Mouse (Mus musculus) spleen, adult 18-20 months (tissue): ENCODE measurements around the gene Apob.
"Not testable (repeated sequence)": the region's sequence is repeated elsewhere in the genome, so short reads cannot be mapped to it uniquely, and the experiment has no call there.

Source experiments
- DNase-seq, 2 experiments: peaks; one replicate each; pipeline ENCODE4 v3.0.0; 2022; ENCODE audit warnings: mixed read lengths in 2 of 2

Gene Apob

DNA sequence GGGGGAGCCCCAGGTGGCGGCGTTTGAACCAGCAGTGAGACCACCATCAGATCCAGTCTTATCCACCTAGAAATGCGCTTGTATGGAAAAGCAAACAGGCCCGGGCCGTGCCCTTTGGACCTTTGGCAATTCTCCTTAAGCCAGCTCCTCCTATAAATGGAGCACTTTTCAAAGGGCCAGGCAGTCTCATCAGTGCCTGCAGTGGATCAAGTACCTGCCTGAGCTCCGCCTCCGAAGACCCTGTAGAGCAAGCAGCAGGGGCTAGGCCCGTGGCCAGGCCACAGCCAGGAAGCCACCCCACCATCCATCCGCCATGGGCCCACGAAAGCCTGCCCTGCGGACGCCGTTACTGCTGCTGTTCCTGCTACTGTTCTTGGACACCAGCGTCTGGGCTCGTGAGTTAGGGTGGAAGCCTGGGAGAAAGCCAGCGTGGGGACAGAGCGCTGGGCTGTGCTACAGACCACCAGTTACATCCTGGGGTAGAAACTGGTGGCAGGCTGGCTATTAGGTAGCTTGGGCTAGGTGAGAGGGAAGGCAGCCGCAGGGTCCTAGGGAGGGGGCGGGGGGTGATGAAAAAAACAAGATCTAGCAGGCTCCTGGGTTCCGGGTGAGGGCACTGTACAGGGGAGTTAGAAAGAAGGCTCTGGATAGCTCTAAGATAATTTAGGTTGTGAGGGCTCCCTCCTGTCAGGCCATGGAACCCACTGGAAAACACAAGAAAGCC is at the start of gene Apob:
Gene Apob (plus strand): TSS at position 183 of the 724 bp plus-strand sequence.
- no peak for DNase-seq

DNA sequence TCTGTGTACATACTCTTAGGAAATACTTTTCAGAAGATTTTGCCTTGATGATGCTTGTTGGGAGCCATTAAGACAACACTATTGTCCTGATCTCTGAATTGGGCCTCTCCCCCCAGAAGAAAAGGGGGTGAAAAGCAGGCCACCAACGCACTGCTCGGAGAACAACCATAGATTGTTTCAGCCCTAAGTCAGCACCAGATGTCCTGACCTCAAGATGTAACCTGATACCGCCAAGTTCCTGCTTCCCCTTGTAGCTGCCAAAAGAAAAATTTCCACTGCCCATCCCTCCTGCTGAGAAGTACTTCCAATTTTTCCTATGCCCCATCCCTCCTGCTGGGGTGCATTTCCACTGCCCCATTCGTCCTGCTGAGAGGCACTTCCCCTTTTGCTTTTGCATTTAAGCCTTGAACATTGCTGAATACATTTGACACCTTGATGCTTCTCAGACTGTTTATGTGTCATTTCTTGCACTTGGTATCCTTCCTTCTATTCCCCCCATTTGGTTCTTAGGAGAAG is 45.0 kb upstream of the Apob start:
- DNase-seq = no peak

GRCm38 (mm10) chr12:7950098-7950745 is 27.2 kb upstream of the Apob start:
- DNase-seq = no peak

DNA sequence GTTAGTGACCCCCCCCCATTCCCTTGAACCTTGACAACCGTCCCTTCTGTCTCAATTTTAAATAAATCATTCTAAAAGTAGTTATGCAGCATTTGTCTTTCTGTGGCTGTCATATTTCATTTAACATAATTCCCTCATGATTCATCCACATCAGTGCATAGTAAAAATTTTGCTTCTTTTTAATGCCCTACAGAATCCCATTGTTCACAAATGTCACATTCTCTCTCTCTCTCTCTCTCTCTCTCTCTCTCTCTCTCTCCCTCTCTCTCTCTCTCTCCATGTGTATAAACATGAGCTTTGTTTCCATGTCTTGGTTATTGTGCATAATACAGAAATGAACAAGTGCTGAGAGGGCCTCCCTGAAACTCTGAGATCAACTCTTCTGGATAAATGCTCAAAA is 18.6 kb upstream of the Apob start:
- no peak for DNase-seq

DNA sequence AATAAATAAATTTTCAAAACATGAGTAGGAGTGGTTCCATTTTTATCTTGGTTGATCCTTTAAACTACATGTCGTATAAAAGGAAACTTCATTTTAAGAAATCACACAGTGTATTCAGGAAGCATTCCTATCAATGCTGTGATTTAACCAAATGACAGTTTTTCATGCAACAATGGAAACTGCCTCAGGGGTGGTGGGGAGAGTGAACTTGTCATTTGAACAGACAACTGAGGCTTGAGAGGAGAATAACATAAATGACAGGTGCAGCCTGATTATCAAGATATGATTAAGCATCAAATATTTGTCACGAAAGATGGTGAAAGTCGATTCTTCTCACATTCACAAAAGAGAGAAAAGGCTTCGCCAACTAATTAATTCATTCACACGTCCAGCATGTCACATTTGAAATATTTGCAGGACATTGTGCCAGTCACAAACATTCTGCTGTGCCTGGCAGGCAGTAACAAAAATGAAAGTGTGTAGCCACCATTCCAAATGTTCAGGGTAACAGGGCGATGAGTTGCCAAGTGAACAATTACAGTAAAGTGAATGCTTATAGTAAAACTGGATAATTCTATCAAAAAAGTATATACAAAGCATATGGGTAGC is 18.0 kb upstream of the Apob start:
- DNase-seq = no peak

DNA sequence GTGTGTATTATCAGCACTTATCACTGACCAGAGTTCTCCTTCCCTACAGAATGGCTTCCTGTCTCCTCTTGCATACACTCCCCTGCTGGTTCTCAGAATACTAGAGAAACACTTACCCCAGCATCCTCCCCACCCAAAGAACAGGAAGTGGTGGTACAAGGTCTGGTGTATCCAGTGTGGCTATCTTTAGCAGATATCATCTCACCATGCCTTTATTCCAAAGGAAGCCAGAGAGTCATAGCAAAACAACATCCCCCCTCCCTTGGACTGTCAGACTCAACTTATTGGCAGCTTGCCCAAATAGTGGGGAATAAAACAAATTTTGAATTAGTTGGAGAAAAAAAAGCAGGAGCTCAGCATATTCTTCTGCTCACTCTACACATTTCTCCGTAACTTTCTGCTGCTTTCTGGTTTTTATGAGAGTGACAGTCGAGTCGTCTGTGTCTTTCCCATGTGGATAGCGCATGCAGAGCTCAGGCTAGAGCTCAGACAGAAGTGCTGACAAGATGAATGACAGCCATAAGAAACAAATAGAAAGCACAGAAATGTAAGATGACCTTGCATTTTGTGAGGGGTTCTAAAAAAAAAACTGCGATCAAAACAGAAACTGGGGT is 15.0 kb upstream of the Apob start:
- DNase-seq = no peak

GRCm38 (mm10) chr12:7967221-7967620 is 10.2 kb upstream of the Apob start:
- no peak for DNase-seq

DNA sequence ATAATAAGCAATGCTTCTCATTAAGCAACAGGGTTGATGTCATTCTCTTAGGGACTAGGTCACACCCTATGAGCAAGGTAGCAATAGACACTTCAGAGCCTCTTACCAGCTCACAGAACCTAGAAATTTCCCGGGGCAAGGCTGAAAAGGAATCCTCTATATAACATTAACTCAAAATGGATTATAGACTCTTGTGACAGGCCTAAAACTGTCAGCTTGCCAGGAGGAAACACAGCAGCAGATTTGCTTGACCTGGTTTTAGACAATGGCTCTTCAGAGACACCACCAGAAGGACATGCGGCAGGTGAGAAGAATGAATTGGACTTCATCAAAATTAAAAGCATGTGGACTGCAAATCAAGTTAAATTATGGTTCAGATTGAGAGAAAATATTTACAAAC is 7.1 kb upstream of the Apob start:
- DNase-seq = no peak

- no peak for DNase-seq
These were observed 6.6 kb upstream of the Apob start for GRCm38 (mm10) chr12:7970817-7971216.

GRCm38 (mm10) chr12:7971736-7972135 is 5.7 kb upstream of the Apob start:
- DNase-seq = no peak

DNA sequence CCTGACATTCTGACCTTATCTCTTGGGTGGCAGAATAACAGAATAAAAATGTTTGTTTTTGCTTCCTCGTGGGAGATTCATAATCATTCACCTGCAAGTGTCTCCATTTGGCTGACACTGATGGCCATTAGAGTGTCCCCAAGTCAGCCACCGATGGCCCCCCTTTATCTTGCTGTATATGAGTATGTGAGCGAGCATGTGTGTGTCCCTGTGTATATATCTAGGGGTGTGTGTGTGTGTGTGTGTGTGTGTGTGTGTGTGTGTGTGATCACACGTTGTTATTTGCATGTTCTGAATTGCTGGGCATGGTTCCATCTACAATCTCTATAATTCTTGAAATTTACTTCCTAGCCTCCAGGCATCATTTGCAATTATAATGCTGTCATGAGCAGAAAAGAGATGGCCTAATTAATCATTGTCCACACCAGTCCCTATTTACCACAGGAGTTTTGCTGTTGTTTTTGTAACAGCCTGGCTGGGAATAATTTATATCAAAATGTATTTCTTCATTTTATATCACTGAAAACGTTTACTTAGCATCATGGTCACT is 3.6 kb upstream of the Apob start:
- no peak for DNase-seq

DNA sequence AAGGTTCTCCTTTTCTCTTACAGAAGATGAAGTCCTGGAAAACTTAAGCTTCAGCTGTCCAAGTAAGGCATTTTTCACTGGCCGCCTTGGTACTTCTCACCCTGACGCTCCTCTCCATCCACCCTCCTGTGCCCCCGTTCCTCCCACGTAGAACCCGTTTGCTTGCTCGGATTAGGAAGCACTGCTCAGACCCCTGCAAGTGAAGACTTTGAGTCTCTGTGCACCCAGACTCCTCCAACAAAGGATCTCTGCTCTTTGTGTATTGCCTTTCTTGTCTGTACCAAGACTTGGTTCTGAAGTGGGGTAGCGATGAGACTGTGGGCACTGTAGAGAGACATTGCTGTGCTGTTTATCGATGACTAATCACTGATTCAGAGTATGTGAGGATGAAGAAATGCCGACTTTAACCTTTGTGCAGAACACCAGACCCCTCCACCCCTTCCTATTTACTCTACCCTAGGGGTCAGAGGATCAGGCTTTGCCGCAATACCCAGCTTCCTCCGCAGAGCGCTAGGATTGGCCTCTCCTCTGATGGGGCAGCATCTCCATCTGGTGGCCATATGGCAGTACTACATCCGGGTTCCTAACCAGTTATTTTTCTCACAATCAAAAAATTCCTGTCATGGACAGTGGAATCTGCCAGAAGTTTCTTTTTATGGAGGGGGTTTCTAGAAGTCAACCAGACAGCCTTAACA is 889 bp downstream of the Apob start:
- DNase-seq = peak in 1 of 2 experiments; percentile 40

GRCm38 (mm10) chr12:7984411-7984810 is 7.0 kb downstream of the Apob start:
- DNase-seq = no peak

- DNase-seq = peak in 1 of 2 experiments; percentile 25
These were observed 13.4 kb downstream of the Apob start for GRCm38 (mm10) chr12:7990804-7991203.

DNA sequence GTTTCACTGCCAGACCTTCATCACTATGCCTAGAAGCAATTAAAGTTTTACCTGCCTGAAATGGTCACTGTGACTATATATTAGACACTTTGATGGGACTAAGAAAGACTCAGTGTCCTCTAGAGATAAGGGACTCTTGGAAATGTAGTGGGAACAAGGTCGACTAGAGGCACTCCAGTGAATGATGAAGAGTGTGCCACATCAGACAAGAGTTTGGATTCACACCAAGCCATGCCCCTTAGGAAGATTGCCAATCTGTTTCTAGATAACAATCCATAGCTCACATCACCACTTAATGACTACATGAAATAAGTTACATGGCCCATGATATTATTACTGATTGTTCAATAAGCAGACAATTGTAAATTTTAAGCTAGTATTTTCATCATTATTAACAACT is 14.1 kb downstream of the Apob start:
- no peak for DNase-seq

GRCm38 (mm10) chr12:8020931-8021330 is 43.5 kb downstream of the Apob start:
- DNase-seq = no peak

GRCm38 (mm10) chr12:8029520-8029919 is 52.1 kb downstream of the Apob start:
- DNase-seq = no peak

DNA sequence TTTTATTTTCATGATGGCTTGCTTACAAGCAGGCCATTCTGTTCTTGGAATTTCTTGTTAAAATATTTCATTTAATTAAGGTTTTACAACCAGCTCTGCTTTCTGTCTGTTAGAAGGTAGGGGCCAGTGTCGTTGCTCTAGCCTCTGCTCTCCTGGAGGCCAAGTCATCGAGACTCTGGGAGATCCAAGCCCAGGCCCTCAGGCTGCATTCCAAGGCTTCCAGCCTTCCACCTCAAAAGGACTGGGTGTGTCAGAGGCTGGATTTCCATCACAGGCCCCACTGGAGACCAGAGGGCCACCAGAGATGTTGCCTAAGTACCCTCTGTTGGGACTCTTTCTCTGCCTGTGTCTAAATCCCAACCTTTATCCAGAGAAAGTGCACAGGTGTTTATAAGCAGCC is 52.6 kb downstream of the Apob start:
- DNase-seq = no peak

- not testable (repeated sequence) for DNase-seq
These were observed 53.7 kb downstream of the Apob start for GRCm38 (mm10) chr12:8031169-8031568.

DNA sequence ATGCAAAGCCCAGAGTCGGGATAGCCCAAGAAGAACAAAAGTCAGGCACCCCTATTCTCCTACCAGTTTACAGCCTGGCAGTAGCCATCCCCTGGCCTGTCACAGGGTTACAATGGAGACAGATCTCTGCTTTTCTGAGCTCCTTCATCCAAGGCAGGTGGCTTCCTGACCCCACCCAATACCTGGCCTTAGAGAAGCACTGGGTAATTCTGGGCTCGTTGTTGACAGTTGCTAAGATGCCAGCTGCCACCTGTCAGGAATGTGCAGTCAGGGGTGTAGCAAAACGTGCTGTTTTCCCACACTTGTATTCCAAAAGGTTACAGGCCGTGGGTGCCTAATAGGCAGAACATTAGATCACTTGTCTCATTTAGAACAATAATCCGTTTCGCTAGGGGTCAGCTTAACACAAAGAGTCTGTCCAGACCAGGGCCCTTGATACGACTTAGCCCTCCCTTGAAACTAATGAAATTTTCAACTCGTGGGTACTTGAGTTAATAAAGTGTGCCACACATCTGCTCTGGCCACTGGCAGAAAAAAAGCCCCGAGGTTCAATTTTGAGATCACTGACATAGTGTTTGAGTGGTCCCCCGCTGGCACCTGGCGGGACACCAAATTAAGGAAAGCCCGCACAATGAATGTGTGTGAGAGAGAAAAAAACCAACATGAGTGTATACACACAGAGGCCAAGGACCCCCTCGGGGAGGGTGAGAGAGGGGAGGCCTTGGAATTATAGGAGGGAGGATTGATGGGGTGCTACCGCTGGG is 54.3 kb downstream of the Apob start:
- DNase-seq = no peak

DNA sequence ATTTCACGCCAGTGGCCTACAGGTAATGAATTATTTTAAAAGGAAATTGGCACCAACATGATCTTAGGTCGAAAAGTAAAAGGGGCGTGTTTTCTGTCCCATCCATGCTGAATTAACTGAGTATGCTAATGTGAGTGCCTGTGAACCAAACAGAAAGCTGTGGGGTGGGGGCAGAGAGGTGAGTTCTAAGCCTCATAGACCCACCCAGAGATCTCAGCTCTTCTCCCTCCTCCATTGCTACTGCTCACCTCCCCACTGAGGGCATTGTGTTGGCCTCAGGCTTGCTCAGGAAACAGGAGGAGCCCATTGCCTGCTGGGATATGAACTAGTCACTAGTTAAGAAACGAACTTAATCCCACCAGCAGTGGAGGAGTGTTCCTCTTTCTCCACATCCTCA is 54.9 kb downstream of the Apob start:
- no peak for DNase-seq
